Mouse (Mus musculus) layer of hippocampus, postnatal 10 days (tissue): Measurements from ENCODE around the gene Prph. TPM values are rescaled to one million over a fixed set of nuclear protein-coding genes. Genes with fewer than 3 reads are reported as not detected.
"Not testable (repeated sequence)": the region's sequence is repeated elsewhere in the genome, so short reads cannot be mapped to it uniquely, and the experiment has no call there.

ENCODE experiments used
- DNase-seq, 2 experiments: peaks; one replicate each; pipeline ENCODE4 v3.0.0; 2021; ENCODE audit warnings: low spot score in 2 of 2
- total RNA-seq, 2 experiments: library from RNA; stranded (reverse); gene quantifications; 2 replicates each; pipeline ENCODE4 v1.2.3; 2021

The Prph gene
- total RNA-seq, 2 experiments from 2014 or later, result 9.1 to 13.2 TPM

GRCm38 (mm10) chr15:99032726-99033250, 22.2 kb upstream of the Prph start:
- no peak for DNase-seq

DNA sequence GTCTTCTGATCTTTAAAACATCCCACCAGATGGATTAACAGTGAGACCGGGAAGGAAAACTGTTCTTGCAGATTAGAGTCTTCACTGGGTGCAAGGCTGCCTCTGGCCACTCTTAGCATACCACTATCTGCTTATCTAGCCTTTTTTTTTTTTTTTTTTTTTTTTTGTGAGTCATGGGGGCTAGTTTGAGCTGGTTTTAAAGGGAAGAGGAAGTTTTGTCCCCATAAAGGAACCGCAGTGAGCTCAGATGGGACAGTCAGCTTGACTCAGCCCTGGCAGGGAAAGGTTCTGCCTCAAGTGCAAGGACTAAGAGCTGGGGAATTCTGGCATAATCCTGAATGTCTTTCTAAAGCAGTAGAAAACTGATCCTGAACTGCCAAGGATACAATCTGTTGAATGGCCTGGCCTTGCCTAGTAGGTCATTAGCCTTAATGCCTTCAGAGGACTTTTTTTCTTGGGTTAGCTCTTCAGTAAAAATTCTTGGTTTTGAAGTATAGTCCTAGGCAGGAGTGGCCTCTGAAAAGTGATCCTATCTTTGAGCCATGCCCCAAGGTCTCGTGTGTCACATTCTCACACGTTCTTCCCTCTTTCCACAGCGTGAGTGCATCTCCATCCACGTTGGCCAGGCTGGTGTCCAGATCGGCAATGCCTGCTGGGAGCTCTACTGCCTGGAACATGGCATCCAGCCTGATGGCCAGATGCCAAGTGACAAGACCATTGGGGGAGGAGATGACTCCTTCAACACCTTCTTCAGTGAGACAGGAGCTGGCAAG, 21.3 kb upstream of the Prph start:
- no peak for DNase-seq

- DNase-seq, result no peak
Measured at GRCm38 (mm10) chr15:99035431-99035830, 19.5 kb upstream of the Prph start.

GRCm38 (mm10) chr15:99036249-99036905, 18.6 kb upstream of the Prph start:
- no peak for DNase-seq

DNA sequence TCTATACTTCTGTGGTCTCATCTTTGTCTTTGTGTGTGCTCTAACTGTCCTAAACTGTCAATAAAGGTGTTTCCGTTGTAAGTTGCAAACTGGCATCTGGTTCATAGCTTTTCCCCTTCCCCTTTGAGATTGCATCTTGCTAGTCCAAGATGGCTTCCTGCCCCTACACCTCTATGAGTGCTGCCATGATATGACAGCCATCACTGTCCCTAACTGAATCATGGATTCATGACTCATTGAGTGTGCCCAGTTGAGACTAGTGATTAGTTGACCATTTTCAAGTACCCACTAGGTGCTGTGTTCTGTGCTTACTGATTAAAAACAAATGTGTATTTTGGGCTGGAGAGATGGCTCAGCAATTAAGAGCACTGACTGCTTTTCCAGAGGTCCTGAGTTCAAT, 16.9 kb upstream of the Prph start:
- no peak for DNase-seq

- DNase-seq, result no peak
Measured at GRCm38 (mm10) chr15:99038797-99039196, 16.2 kb upstream of the Prph start.

DNA sequence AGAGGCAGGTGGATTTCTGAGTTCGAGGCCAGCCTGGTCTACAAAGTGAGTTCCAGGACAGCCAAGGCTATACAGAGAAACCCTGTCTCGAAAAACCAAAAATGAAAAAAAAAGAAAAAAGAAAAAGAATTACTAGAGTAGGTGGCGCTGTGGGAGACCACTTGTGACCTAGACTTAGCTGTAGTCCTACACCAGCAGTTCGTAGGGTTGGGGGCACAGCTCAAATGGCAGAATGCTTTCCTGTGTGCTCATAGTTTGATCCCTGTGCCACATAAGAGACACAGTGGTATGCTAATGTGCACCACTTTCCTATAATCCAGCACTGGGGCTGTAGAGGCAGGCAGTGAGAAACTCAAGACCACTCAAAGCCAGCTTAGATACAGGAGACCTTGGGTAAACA, 15.7 kb upstream of the Prph start:
- DNase-seq, result no peak

- no peak for DNase-seq
Measured at GRCm38 (mm10) chr15:99039996-99040919, 14.7 kb upstream of the Prph start.

GRCm38 (mm10) chr15:99040920-99041856, 13.8 kb upstream of the Prph start:
- no peak for DNase-seq

DNA sequence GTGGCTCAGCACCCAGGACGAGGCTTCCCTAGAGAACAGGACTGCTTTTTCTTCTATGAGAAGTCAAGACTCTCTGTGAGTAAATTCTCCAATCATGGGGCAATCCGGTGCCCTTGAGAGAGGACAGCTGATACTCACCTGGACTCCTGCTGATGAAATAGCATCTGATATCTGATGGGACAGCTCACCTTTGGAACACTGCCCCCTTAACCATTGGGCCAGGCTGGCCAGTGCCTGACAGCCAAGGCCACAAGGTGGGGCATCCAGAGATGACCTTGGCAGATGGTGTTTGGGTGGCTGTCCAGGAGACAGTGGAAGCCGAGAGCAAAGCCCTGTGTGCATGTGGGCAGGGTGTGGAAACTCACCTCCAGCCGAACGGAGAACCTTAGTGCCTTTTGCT, 12.6 kb upstream of the Prph start:
- DNase-seq, result no peak

DNA sequence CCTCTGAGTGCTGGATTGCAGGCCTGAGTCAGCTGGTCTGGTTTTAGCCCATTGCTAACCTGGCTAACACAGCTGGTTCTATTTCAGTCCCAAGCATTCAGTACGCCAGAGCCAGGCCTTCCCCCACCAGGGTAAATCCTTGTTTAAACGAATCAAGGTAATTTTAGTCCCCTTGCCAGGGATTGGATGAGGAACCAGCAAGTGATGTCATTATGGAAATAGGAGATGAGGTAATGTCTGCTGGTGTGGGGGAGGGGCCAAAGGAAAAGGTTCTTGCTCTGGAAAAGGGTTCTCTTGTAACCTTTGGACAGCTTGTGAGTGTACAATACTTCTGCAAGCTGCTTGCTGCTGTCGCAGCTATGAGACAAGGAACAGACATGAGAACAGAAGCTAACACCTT, 10.1 kb upstream of the Prph start:
- no peak for DNase-seq

- DNase-seq, result not testable (repeated sequence)
Measured at GRCm38 (mm10) chr15:99045734-99046133, 9.2 kb upstream of the Prph start.

- DNase-seq, result peak; percentile 66 to 67
Measured at GRCm38 (mm10) chr15:99049473-99050253, 5.3 kb upstream of the Prph start.

DNA sequence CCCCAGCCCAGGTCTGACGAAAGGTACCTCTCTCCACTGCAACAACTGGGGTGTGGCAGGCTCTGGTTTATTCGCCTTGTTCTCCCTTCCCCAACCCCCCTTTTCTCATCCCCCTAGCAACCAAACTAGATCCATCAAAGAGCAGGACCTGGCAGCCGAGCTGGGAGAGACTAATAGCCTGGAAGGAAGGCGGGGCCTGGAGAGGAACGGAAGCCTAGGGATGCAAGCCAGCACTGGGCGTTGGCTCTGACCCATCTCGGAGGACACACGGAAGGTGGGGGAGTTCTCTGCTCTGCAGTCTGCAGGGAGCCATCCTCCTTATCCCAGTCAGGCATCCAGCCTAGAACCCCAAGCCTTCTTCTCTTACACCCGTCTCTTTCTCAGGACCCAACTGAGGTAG, 1.6 kb upstream of the Prph start:
- DNase-seq, result no peak

- peak; percentile 43 to 55 for DNase-seq
Measured at GRCm38 (mm10) chr15:99055511-99055961, 562 bp downstream of the Prph start.

GRCm38 (mm10) chr15:99056332-99056731, 1.4 kb downstream of the Prph start:
- peak in 1 of 2 experiments; percentile 22 for DNase-seq

DNA sequence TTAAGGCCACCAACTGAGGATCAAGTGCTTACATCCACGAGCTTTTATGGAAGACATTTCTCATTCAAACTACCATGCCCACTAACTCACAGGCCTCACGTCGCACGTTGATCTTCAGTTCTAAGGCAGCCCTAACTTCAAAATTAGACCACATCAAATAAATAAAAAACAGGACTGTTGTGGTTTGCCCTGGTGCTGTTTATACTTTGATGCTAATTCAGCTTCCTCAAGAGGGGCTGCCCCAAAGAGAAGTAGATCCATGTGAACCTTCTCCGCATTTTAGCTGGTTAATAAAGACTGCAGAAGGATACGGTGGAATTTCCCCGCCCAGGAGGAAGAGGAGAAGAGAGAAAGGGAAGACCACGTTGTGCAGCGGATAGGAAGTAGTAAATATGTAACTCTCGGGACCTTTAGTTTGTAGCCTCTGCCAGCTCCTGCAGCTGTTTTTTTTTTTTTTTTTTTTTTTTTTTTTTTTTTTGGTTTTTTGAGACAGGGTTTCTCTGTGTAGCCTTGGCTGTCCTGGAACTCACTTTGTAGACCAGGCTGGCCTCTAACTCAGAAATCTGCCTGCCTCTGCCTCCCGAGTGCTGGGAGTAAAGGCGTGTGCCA, 10.7 kb downstream of the Prph start:
- DNase-seq, result no peak

GRCm38 (mm10) chr15:99071988-99072387, 17.0 kb downstream of the Prph start:
- no peak for DNase-seq

GRCm38 (mm10) chr15:99074019-99074599, 19.1 kb downstream of the Prph start, which contains the start of gene Troap:
Troap (plus strand) TSS chr15:99074575.
- DNase-seq, result no peak
